Mouse (Mus musculus): ENCODE measurements at regions not wholly inside any gene's neighbourhood (a gene's known extent, or its start where the extent isn't known, plus 50 kb on each side); places are given as distances from the start of the nearest gene placed in this dataset.
A peak's percentile ranks its signal among the peaks of the same experiment; 100 is the strongest.

- no peaks in the 10 kb centered on the region for H3K4me1 ChIP-seq (replicated peaks)
Observed at GRCm38 (mm10) chr12:32508671-32509070, 130.2 kb downstream of the Ccdc71l start.

GRCm38 (mm10) chr12:32525586-32525985, 147.1 kb downstream of the Ccdc71l start:
- 59% methylated on average over 1 of the region's 1 CpGs for WGBS
- no peak overlapping the region for H3K4me3 ChIP-seq (replicated peaks)
- H3K27me3 ChIP-seq (replicated peaks): no peaks in the 10 kb centered on the region
- ATAC-seq: no peak
- H3K4me2 ChIP-seq (replicated peaks): no peak overlapping the region
- no peaks in the 10 kb centered on the region for H3K4me1 ChIP-seq (replicated peaks)
- no peaks in the 10 kb centered on the region for H3K36me3 ChIP-seq
- H3K27ac ChIP-seq: no peak overlapping the region
- H3K9me3 ChIP-seq: no peaks in the 10 kb centered on the region
- H3K9ac ChIP-seq: no peak overlapping the region

More at GRCm38 (mm10) chr12:32508671-32509070, 130.2 kb downstream of the Ccdc71l start:
- no peak overlapping the region for H3K4me2 ChIP-seq (replicated peaks)
- ATAC-seq: no peak
- H3K4me3 ChIP-seq (replicated peaks): no peak overlapping the region
- H3K27ac ChIP-seq: no peak overlapping the region
- no peaks in the 10 kb centered on the region for H3K9me3 ChIP-seq
- H3K27me3 ChIP-seq (replicated peaks): no peaks in the 10 kb centered on the region
- 75% methylated on average over 1 of the region's 1 CpGs for WGBS
- H3K9ac ChIP-seq: no peak overlapping the region
- no peaks in the 10 kb centered on the region for H3K36me3 ChIP-seq

- H3K4me2 ChIP-seq (replicated peaks): no peak overlapping the region
- no peaks in the 10 kb centered on the region for H3K9me3 ChIP-seq
- H3K4me3 ChIP-seq (replicated peaks): no peak overlapping the region
- no peaks in the 10 kb centered on the region for H3K36me3 ChIP-seq
- ATAC-seq: no peak
- no peak overlapping the region for H3K27ac ChIP-seq
- H3K4me1 ChIP-seq (replicated peaks): no peaks in the 10 kb centered on the region
- H3K9ac ChIP-seq: no peak overlapping the region
- WGBS: 89% methylated on average over 3 of the region's 3 CpGs
- H3K27me3 ChIP-seq (replicated peaks): no peaks in the 10 kb centered on the region
Observed at GRCm38 (mm10) chr12:32531216-32531615, 152.7 kb downstream of the Ccdc71l start.

GRCm38 (mm10) chr12:32533641-32534040, 155.1 kb downstream of the Ccdc71l start:
- Histone ChIP-seq H3K9me3 (no peaks in the 10 kb centered on the region), H3K9ac (no peak overlapping the region), H3K36me3 (no peaks in the 10 kb centered on the region), H3K4me1 (replicated peaks) (no peaks in the 10 kb centered on the region), H3K4me2 (replicated peaks) (no peak overlapping the region; the same call in 1 of the 2 replicates), H3K27ac (no peak overlapping the region), H3K4me3 (replicated peaks) (no peak overlapping the region), H3K27me3 (replicated peaks) (no peaks in the 10 kb centered on the region)
- peak; percentile 87 for ATAC-seq

GRCm38 (mm10) chr12:32545466-32545865, 167.0 kb downstream of the Ccdc71l start:
- H3K4me3 ChIP-seq (replicated peaks): no peak overlapping the region
- H3K27ac ChIP-seq: no peak overlapping the region
- no peaks in the 10 kb centered on the region for H3K9me3 ChIP-seq
- no peak for ATAC-seq
- no peak overlapping the region for H3K9ac ChIP-seq
- no peaks in the 10 kb centered on the region for H3K27me3 ChIP-seq (replicated peaks)
- H3K4me1 ChIP-seq (replicated peaks): no peaks in the 10 kb centered on the region
- WGBS: 91% methylated on average over 1 of the region's 1 CpGs
- no peaks in the 10 kb centered on the region for H3K36me3 ChIP-seq
- H3K4me2 ChIP-seq (replicated peaks): no peak overlapping the region

- Histone ChIP-seq H3K27me3 (replicated peaks) (no peaks in the 10 kb centered on the region), H3K4me3 (replicated peaks) (no peak overlapping the region), H3K4me1 (replicated peaks) (no peaks in the 10 kb centered on the region), H3K9me3 (no peaks in the 10 kb centered on the region), H3K36me3 (no peaks in the 10 kb centered on the region), H3K27ac (no peak overlapping the region), H3K9ac (no peak overlapping the region), H3K4me2 (replicated peaks) (no peak overlapping the region)
- no peak for ATAC-seq
Observed at GRCm38 (mm10) chr12:32546356-32546755, 167.9 kb downstream of the Ccdc71l start.

GRCm38 (mm10) chr12:32553793-32554192, 175.3 kb downstream of the Ccdc71l start:
- H3K4me3 ChIP-seq (replicated peaks): no peak overlapping the region
- no peaks in the 10 kb centered on the region for H3K4me1 ChIP-seq (replicated peaks)
- H3K27ac ChIP-seq: no peak overlapping the region
- H3K27me3 ChIP-seq (replicated peaks): no peaks in the 10 kb centered on the region
- H3K4me2 ChIP-seq (replicated peaks): no peak overlapping the region
- 86% methylated on average over 5 of the region's 5 CpGs for WGBS
- no peak for ATAC-seq
- no peaks in the 10 kb centered on the region for H3K36me3 ChIP-seq
- H3K9ac ChIP-seq: no peak overlapping the region
- no peaks in the 10 kb centered on the region for H3K9me3 ChIP-seq

GRCm38 (mm10) chr12:32567777-32568176, 189.3 kb downstream of the Ccdc71l start:
- H3K27me3 ChIP-seq (replicated peaks): no peaks in the 10 kb centered on the region
- ATAC-seq: no peak
- no peak overlapping the region for H3K9ac ChIP-seq
- H3K9me3 ChIP-seq: no peaks in the 10 kb centered on the region
- no peak overlapping the region for H3K27ac ChIP-seq
- no peak overlapping the region for H3K4me3 ChIP-seq (replicated peaks)
- H3K4me2 ChIP-seq (replicated peaks): no peak overlapping the region
- H3K36me3 ChIP-seq: no peaks in the 10 kb centered on the region
- no peaks in the 10 kb centered on the region for H3K4me1 ChIP-seq (replicated peaks)
- 73% methylated on average over 3 of the region's 3 CpGs for WGBS

- Histone ChIP-seq H3K36me3 (no peaks in the 10 kb centered on the region), H3K4me3 (replicated peaks) (no peak overlapping the region), H3K9ac (no peak overlapping the region), H3K27me3 (replicated peaks) (no peaks in the 10 kb centered on the region), H3K4me2 (replicated peaks) (no peak overlapping the region), H3K9me3 (no peaks in the 10 kb centered on the region), H3K4me1 (replicated peaks) (no peaks in the 10 kb centered on the region), H3K27ac (no peak overlapping the region)
- ATAC-seq: no peak
- 85% methylated on average over 6 of the region's 6 CpGs for WGBS
Observed at GRCm38 (mm10) chr12:32581304-32581703, 202.8 kb downstream of the Ccdc71l start.

- Histone ChIP-seq H3K27ac (no peak overlapping the region), H3K4me1 (replicated peaks) (no peaks in the 10 kb centered on the region), H3K9me3 (no peaks in the 10 kb centered on the region), H3K36me3 (no peaks in the 10 kb centered on the region), H3K4me3 (replicated peaks) (no peak overlapping the region), H3K27me3 (replicated peaks) (no peaks in the 10 kb centered on the region), H3K4me2 (replicated peaks) (no peak overlapping the region), H3K9ac (no peak overlapping the region)
- no peak for ATAC-seq
- 77% methylated on average over 10 of the region's 10 CpGs for WGBS
Observed at GRCm38 (mm10) chr12:32602131-32602815, 217.1 kb upstream of the Nampt start.

- no peak overlapping the region for H3K27ac ChIP-seq
- no peak overlapping the region for H3K4me3 ChIP-seq (replicated peaks)
- no peak overlapping the region for H3K4me2 ChIP-seq (replicated peaks)
Observed at GRCm38 (mm10) chr12:32605353-32605752, 214.0 kb upstream of the Nampt start.

GRCm38 (mm10) chr12:32615000-32615399, 204.3 kb upstream of the Nampt start:
- no peaks in the 10 kb centered on the region for H3K36me3 ChIP-seq
- ATAC-seq: no peak
- no peaks in the 10 kb centered on the region for H3K27me3 ChIP-seq (replicated peaks)
- H3K9me3 ChIP-seq: no peaks in the 10 kb centered on the region
- no peak overlapping the region for H3K27ac ChIP-seq
- H3K4me3 ChIP-seq (replicated peaks): no peak overlapping the region
- no peak overlapping the region for H3K4me2 ChIP-seq (replicated peaks)
- no peaks in the 10 kb centered on the region for H3K4me1 ChIP-seq (replicated peaks)
- 45% methylated on average over 3 of the region's 3 CpGs for WGBS
- no peak overlapping the region for H3K9ac ChIP-seq

More at GRCm38 (mm10) chr12:32605353-32605752, 214.0 kb upstream of the Nampt start:
- Histone ChIP-seq H3K9me3 (no peaks in the 10 kb centered on the region), H3K36me3 (no peaks in the 10 kb centered on the region), H3K9ac (no peak overlapping the region), H3K27me3 (replicated peaks) (no peaks in the 10 kb centered on the region), H3K4me1 (replicated peaks) (no peaks in the 10 kb centered on the region)
- ATAC-seq: no peak

GRCm38 (mm10) chr12:32616086-32616485, 203.3 kb upstream of the Nampt start:
- 94% methylated on average over 5 of the region's 5 CpGs for WGBS
- ATAC-seq: no peak

More at GRCm38 (mm10) chr12:32616086-32616485, 203.3 kb upstream of the Nampt start:
- no peak overlapping the region for H3K4me3 ChIP-seq (replicated peaks)
- H3K4me1 ChIP-seq (replicated peaks): no peaks in the 10 kb centered on the region
- no peaks in the 10 kb centered on the region for H3K36me3 ChIP-seq
- H3K27ac ChIP-seq: no peak overlapping the region
- H3K9ac ChIP-seq: no peak overlapping the region
- no peaks in the 10 kb centered on the region for H3K9me3 ChIP-seq
- no peak overlapping the region for H3K4me2 ChIP-seq (replicated peaks)
- no peaks in the 10 kb centered on the region for H3K27me3 ChIP-seq (replicated peaks)

All from intestine, embryonic 15.5 days (tissue).